Mouse (Mus musculus) midbrain, embryonic 14.5 days (tissue): ENCODE measurements around the gene Sult5a1. TPM values are rescaled to one million over a fixed set of nuclear protein-coding genes. Genes with fewer than 3 reads are reported as not detected.

Experiments used
- ATAC-seq: fragments of 200-750 bp; cut with Nextera tagmentation; 2 replicates; pipeline ENCODE4 v1.8.0; 2017; ENCODE audit warnings: moderate number of reproducible peaks, moderate library complexity; ENCODE audit not compliant: low FRiP score, low TSS enrichment
- DNase-seq: peaks from one replicate; pipeline ENCODE4 v3.0.0-alpha.2; 2015
- H3K27ac ChIP-seq: fragments of 300-500 bp; sonication (generic); replicated peaks from 2 replicates; pipeline ENCODE4 v1.5.1; 2014; ENCODE audit warnings: mild to moderate bottlenecking, low read depth, low read length, moderate library complexity
- H3K27me3 ChIP-seq: fragments of 300-500 bp; sonication (generic); 2 replicates; pipeline ENCODE4 v1.6.1; 2014; ENCODE audit warnings: low read length, control low read depth, mixed read lengths; ENCODE audit not compliant: control insufficient read depth, insufficient read depth
- H3K36me3 ChIP-seq: fragments of 300-500 bp; sonication (generic); 2 replicates; pipeline ENCODE4 v1.6.1; 2014; ENCODE audit warnings: low read length, control low read depth; ENCODE audit not compliant: control insufficient read depth, insufficient read depth
- H3K4me1 ChIP-seq: fragments of 300-500 bp; sonication (generic); 2 replicates; pipeline ENCODE4 v1.6.1; 2014; ENCODE audit warnings: mild to moderate bottlenecking, antibody characterized with exemption, low read length, control low read depth; ENCODE audit not compliant: control insufficient read depth, insufficient read depth
- H3K4me2 ChIP-seq: fragments of 300-500 bp; sonication (generic); 2 replicates; pipeline ENCODE4 v1.6.1; 2014; ENCODE audit warnings: mild to moderate bottlenecking, low read length, moderate library complexity
- H3K4me3 ChIP-seq: fragments of 300-500 bp; sonication (generic); replicated peaks from 2 replicates; pipeline ENCODE4 v1.5.1; 2014; ENCODE audit warnings: low read depth, low read length
- H3K9ac ChIP-seq: fragments of 300-500 bp; sonication (generic); replicated peaks from 2 replicates; pipeline ENCODE4 v1.6.1; 2014; ENCODE audit warnings: mild to moderate bottlenecking, low read length, moderate library complexity
- H3K9me3 ChIP-seq: fragments of 300-500 bp; sonication (generic); 2 replicates; pipeline ENCODE4 v1.6.1; 2016; ENCODE audit warnings: low read length, control low read depth, mixed read lengths; ENCODE audit not compliant: control insufficient read depth
- WGBS: fragments of 180-500 bp; shearing (Covaris S2); extraction: QIAGEN DNeasy Blood & Tissue Kit; methylation state at CpG from one replicate; pipeline ENCODE4 v1.1.7; 2014; 5-methylcytosine and 5-hydroxymethylcytosine counted together
- polyA plus RNA-seq: library from polyadenylated mRNA; unstranded; fragments of >200 nt; fragmentation: Nextera tagmentation; extraction: Ambion mirVana; gene quantifications from 2 replicates; pipeline ENCODE4 v1.2.1, GENCODE M21; 2014

Sult5a1 gene
- polyA plus RNA-seq, 1 experiment from 2014 or later: 0.95 TPM

DNA sequence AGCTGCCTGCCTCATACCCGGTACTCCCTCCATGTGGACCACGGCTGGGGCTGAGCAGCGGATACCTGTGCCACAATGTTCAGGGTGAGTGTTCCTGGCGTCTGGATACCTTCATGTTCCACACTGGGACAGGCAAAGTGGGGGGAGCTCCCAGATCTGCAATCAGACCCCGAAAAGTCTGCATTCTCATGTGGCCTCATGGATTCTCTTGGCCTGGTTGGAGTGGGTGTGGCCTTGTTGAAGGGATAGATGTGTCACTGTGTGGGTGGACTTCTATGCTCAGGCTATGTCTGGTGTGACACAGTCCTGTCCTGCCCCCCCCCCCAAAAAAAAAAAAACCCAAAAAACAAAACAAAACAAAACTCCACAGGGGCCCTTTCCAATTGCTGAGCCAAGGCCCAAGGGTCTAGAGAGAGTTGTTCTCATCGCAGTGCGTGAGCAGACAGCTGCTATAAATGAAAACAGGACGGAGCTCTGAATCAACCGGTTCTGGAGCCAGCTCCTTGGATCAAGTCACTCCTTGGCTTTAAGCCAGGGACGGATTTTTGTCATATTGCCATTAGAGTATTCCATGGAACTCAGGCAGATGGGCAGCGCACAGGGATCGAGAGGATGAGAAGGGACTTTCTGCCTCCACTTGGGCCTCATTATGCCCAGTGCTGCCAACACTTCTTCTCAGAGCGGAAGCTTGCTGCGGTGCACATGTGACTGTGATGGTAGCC, 16.2 kb downstream of the Sult5a1 start:
- WGBS: 83% methylated on average over 14 of the region's 14 CpGs
- no peaks in the 10 kb centered on the region for H3K4me1 ChIP-seq
- no peak for ATAC-seq
- no peaks in the 10 kb centered on the region for H3K36me3 ChIP-seq
- no peaks in the 10 kb centered on the region for H3K27me3 ChIP-seq
- H3K9me3 ChIP-seq: no peaks in the 10 kb centered on the region
- no peak overlapping the region for H3K4me3 ChIP-seq
- H3K27ac ChIP-seq: no peak overlapping the region
- peak; percentile 67 for DNase-seq
- H3K9ac ChIP-seq: no peak overlapping the region
- H3K4me2 ChIP-seq: no peak overlapping the region

DNA sequence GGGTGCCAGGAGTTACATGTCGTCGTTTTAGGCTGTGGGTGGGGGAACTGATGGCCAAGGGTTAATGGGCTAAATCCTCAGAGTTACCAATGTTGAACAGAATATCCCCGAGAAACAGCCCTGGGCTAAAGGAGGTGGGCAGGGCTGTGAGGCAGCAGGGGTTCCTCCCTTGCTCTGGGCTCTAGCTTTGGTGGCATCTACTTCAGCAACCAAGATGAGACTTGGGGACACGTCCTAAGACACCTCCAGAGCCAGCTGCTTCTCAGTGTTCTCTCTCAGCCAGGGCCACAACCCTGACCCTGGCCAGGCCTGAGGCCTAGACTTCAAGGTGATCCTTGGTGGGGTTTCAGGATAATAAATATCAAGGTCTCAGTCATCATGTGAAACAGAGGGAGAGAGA, 19.4 kb downstream of the Sult5a1 start:
- Histone ChIP-seq H3K4me2 (no peak overlapping the region), H3K9me3 (no peaks in the 10 kb centered on the region), H3K27ac (no peak overlapping the region), H3K4me3 (no peak overlapping the region), H3K9ac (no peak overlapping the region), H3K4me1 (peaks cover 14% of the 10 kb centered on the region), H3K27me3 (no peaks in the 10 kb centered on the region), H3K36me3 (no peaks in the 10 kb centered on the region)
- WGBS: 78% methylated on average over 4 of the region's 4 CpGs
- no peak for ATAC-seq
- no peak for DNase-seq

DNA sequence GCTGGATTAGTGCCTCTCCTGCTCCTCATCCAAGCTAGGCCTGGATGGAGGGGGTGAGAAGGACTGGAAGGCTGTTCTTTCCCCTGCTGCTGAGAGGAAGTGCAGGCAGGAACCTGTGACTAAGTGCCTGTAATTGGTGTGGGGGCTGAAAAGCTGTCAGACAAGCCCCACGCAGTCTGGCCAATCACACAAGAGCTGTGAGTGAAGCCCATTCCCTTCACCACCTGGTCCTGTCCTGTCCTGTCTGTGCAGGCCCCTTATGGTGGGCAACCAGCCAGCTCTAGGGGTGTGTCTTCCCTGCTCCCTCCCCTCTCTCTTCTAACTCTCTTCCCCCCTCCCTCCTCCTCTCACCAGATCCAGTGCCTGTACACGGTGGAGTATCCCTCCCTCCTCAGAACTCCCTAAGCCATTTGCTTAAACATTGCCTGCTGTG, 20.5 kb downstream of the Sult5a1 start:
- peak; percentile 57 for DNase-seq
- Histone ChIP-seq H3K36me3 (no peaks in the 10 kb centered on the region), H3K27me3 (no peaks in the 10 kb centered on the region), H3K4me2 (no peak overlapping the region), H3K9me3 (no peaks in the 10 kb centered on the region), H3K4me1 (peaks cover 14% of the 10 kb centered on the region), H3K27ac (no peak overlapping the region), H3K4me3 (no peak overlapping the region), H3K9ac (no peak overlapping the region)
- 23% methylated on average over 2 of the region's 2 CpGs for WGBS
- peak; percentile 43; the same call in 1 of the 2 replicates for ATAC-seq

DNA sequence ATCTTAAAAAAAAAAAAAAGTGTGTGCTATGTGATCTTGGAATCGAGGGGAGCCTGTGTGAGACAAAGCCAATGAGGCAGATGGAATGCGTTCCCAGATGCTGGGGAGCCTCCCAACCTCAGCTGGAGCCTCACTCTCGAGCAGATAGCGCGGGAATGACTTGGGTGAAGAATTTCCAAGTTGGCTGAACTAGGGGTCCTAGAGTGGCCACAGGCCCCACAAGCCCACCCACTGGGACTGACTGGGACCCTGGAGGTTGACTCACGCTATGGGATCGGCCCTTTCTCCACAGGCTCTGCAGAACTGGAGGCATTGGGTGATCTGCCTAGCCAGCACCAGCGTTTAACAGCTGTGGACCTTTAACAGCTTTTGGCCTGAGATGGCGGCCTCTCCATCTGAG, 21.8 kb downstream of the Sult5a1 start:
- no peak for DNase-seq
- Histone ChIP-seq H3K27me3 (no peaks in the 10 kb centered on the region), H3K4me2 (no peak overlapping the region), H3K36me3 (no peaks in the 10 kb centered on the region), H3K9ac (no peak overlapping the region), H3K4me3 (no peak overlapping the region), H3K27ac (no peak overlapping the region), H3K9me3 (no peaks in the 10 kb centered on the region), H3K4me1 (peaks cover 14% of the 10 kb centered on the region)
- ATAC-seq: no peak
- WGBS: 89% methylated on average over 9 of the region's 9 CpGs

DNA sequence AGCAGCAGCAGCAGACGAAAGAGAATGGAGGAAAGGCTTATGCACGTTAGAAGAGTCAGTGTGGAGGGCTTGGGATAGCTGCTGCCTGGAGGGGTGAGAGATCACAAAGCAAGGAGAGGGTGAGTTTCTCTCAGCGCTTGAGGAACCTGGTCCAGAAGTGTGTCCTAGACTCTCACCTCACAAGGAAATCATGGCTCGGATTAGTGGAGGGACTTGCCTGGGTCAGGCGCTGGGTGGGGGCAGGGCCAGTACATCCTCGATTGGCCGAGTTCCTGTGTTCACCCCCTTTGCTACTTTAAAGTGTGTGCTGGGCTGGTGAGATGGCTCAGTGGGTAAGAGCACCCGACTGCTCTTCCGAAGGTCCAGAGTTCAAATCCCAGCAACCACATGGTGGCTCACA, 22.3 kb downstream of the Sult5a1 start:
- H3K4me3 ChIP-seq: no peak overlapping the region

DNA sequence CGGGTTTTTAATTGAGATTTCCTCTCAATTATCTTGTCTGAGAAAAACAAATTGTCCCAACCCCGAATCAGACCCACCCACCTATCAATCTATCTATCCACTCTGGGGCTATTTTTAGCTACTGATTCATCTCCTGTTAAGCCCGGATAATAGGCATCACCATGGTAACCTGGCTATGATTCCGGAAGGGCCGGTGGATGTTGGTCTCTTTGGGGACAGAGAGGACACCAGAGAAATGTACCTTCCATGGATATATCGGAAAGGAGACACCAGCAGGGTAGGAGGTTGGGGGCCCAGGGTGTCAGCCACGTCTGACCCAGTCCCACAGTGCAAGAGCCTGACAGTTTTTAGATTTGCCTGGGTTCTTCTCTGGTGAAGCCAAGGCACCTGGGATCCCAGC, 22.7 kb downstream of the Sult5a1 start:
- no peak for ATAC-seq
- H3K9ac ChIP-seq: no peak overlapping the region
- H3K27ac ChIP-seq: peak overlapping the region; percentile 81
- peak overlapping the region; percentile 35 for H3K4me2 ChIP-seq
- peak; percentile 76 for DNase-seq
- no peak overlapping the region for H3K4me3 ChIP-seq
- H3K4me1 ChIP-seq: peaks cover 14% of the 10 kb centered on the region
- no peaks in the 10 kb centered on the region for H3K9me3 ChIP-seq
- WGBS: 8% methylated on average over 7 of the region's 7 CpGs
- H3K27me3 ChIP-seq: no peaks in the 10 kb centered on the region
- H3K36me3 ChIP-seq: no peaks in the 10 kb centered on the region

More for the DNA sequence above, 22.3 kb downstream of the Sult5a1 start:
- H3K36me3 ChIP-seq: no peaks in the 10 kb centered on the region
- peak overlapping the region; percentile 35 for H3K4me2 ChIP-seq
- ATAC-seq: no peak
- H3K27me3 ChIP-seq: no peaks in the 10 kb centered on the region
- DNase-seq: peak; percentile 20
- H3K9ac ChIP-seq: no peak overlapping the region
- H3K9me3 ChIP-seq: no peaks in the 10 kb centered on the region
- peak overlapping the region; percentile 81 for H3K27ac ChIP-seq
- WGBS: 39% methylated on average over 9 of the region's 9 CpGs
- H3K4me1 ChIP-seq: peaks cover 14% of the 10 kb centered on the region

DNA sequence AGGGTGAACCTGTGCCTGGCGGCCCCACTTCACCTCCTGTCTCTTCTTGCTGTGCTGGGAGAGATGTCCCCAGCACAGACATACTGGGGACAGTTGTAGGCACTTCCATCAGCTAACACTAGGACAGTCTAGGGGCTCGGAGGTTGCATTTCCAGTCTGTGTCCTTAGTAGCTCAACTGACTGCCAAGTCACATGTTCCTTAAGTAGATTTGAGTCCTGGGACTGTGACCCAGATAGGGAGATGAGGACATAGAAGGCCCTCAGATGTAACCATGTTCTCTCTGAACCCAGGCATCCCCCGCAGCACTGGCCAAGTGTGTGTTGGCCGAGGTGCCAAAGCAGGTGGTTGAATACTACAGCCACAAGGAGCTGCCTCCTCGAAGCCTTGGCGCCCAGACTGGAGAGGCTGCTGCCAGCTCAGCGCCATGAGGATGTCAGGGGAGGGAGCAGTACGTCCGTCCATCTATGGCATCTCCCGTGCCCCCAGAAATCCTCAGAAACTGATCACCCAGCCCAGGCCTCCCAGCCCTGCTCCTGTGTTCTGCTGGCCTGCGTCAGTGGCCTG, 23.9 kb downstream of the Sult5a1 start:
- Histone ChIP-seq H3K9ac (no peak overlapping the region), H3K27ac (no peak overlapping the region), H3K4me3 (no peak overlapping the region), H3K9me3 (no peaks in the 10 kb centered on the region), H3K27me3 (no peaks in the 10 kb centered on the region), H3K36me3 (no peaks in the 10 kb centered on the region), H3K4me2 (no peak overlapping the region), H3K4me1 (peaks cover 14% of the 10 kb centered on the region)
- no peak for DNase-seq
- WGBS: 88% methylated on average over 11 of the region's 11 CpGs
- ATAC-seq: no peak

DNA sequence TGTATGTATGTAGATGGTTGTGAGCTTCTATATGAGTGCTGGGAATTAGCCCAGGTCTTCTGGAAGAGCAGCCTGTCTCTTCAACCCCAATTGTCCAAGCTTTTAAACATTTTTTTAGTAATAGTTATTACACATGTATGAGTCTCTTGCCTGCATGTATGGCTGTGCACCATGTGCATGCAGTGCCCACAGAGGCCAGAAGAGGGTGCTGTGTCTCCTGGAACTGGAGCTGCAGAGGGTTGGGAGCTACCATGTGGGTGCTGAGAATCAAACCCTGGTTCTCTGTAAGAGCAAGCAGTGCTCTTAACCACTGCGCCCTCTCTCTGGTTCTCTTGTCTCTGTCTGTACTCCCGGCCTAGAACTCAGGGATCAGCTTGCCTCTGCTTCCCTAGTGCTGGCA, 25.2 kb downstream of the Sult5a1 start:
- Histone ChIP-seq H3K27me3 (no peaks in the 10 kb centered on the region), H3K27ac (no peak overlapping the region), H3K9me3 (no peaks in the 10 kb centered on the region), H3K4me3 (no peak overlapping the region), H3K4me1 (peaks cover 14% of the 10 kb centered on the region), H3K9ac (no peak overlapping the region), H3K36me3 (no peaks in the 10 kb centered on the region), H3K4me2 (no peak overlapping the region)
- WGBS: 100% methylated on average over 2 of the region's 2 CpGs
- no peak for DNase-seq
- ATAC-seq: no peak

DNA sequence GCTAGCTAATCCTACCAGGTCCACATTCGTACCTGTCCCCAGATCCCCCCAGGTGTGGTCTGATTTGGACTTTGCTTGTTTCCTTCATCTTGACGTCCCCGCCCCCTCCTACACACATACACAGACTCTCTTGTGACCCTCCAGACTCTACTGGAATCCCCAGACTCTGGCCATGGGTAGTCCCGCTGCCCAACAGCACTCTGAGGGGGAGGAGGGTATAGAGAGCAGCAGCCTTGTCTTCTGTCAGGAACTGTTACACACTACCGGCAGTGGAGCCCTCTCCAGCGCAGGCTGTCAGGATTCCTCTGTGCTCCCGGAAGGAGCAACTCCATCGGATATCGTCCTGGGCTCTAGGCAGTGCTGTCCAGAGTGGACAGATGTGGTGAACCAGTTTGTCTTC, 27.1 kb downstream of the Sult5a1 start:
- H3K4me3 ChIP-seq: no peak overlapping the region
- H3K27me3 ChIP-seq: no peaks in the 10 kb centered on the region
- no peak overlapping the region for H3K4me2 ChIP-seq
- 76% methylated on average over 9 of the region's 9 CpGs for WGBS
- no peak overlapping the region for H3K27ac ChIP-seq
- no peaks in the 10 kb centered on the region for H3K9me3 ChIP-seq
- peaks cover 14% of the 10 kb centered on the region for H3K4me1 ChIP-seq
- no peaks in the 10 kb centered on the region for H3K36me3 ChIP-seq
- H3K9ac ChIP-seq: no peak overlapping the region
- DNase-seq (no peak), ATAC-seq (no peak)
